Mouse (Mus musculus) left cerebral cortex, adult 6 months (tissue): ENCODE data around the gene Ucp3. TPM values are rescaled to one million over a fixed set of nuclear protein-coding genes. Genes with fewer than 3 reads are reported as not detected.

Source experiments
- long read RNA-seq, 2 experiments: library from polyadenylated mRNA; unstranded; transcript quantifications; one replicate each; pipeline ENCODE4 v2.0.0; 2019 to 2020
- polyA plus RNA-seq: library from polyadenylated mRNA; unstranded; fragments of <200 nt; fragmentation: Nextera tagmentation; gene quantifications from 2 replicates; pipeline ENCODE4 v1.2.3, GENCODE M21; 2021

The Ucp3 gene
- polyA plus RNA-seq: 0.59 and 1.4 TPM in 2 replicates
- long read RNA-seq, experiment 1, transcript Ucp3-201 (7 exons, 2,448 nt): major isoform, 8 of 11 reads
- long read RNA-seq, experiment 1, partial matches to known transcripts: 2 of 11 reads
- long read RNA-seq, experiment 1, other reads (novel, unspliced or antisense): 1 of 11 reads
- long read RNA-seq, experiment 2, partial matches to known transcripts: 0 of 3 reads
- long read RNA-seq, experiment 2, other reads (novel, unspliced or antisense): 2 of 3 reads

DNA sequence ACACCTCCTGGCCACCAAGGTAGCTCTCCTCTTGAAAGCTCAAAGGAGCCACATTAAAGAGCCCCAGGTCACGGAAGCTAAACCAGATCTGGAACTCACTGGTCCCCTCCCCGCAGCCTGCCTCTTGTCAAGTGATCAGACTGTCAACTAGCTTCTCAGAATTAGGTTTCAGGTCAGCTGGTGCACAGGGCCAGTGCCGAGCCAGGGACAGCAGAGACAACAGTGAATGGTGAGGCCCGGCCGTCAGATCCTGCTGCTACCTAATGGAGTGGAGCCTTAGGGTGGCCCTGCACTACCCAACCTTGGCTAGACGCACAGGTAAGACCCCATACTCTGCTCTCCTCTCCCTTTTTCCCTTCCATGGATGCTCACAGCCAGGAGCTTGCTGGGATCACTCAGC, at the start of gene Ucp3:
Gene Ucp3 (plus strand): TSS at position 214 of the 400 bp plus-strand sequence.

DNA sequence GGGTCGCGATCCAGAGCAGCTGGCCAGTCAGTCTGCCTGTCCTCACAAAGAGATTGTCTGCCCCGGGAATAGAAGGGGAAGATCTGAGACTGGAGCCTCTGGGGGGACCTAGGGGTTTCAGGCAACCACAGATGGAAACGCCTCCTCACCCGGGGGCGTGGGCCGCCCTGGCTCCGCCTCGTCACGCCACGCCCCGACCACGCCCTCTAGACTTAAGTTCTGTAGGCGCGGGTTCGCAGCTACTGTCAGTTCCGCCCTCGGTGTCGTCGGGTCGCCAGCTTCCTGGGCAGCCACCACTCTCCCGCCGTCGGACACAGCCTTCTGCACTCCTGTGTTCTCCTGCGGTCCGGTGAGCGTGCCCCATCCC, 20.3 kb downstream of the Ucp3 start, which contains the start of gene Ucp2:
Gene Ucp2 (plus strand): TSS at position 221 of the 367 bp plus-strand sequence.

DNA sequence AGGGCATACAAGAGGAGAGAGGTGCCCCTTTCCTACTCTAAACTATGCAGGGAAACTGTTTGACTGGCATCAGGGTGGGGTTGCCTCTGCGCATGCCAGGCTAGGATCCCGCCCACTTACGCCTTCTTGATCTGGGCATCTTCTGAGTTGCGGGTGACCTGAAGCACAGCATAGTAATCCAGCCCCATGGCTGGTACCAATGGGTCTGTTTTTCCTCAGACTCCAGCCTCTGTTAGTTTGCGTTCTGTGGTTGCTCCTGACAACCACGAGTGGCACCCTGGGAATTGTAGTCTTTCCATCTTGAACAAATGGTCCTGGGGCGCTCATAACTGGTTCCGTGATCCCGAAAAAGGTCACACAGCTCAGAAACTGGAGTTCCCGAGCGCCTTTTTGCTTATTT, 41.8 kb downstream of the Ucp3 start, which contains the start of gene Dnajb13:
Gene Dnajb13 (minus strand): TSS at position 388 of the 400 bp plus-strand sequence.

Other genes with a start within 250 kb of the Ucp3 start
- 31.4 and 44.0 TPM in 2 replicates for gene Pgm2l1, start 245.6 kb upstream of the Ucp3 start, polyA plus RNA-seq
- 1.7 and 3.8 TPM in 2 replicates for gene P4ha3, start 187.5 kb upstream of the Ucp3 start, polyA plus RNA-seq
- gene C2cd3, start 100.8 kb upstream of the Ucp3 start, polyA plus RNA-seq: 5.7 and 6.4 TPM in 2 replicates
- gene Ppme1, start 100.7 kb upstream of the Ucp3 start, polyA plus RNA-seq: 224 and 243 TPM in 2 replicates
- gene Ucp2, start 20.3 kb downstream of the Ucp3 start, polyA plus RNA-seq: 15.7 and 20.0 TPM in 2 replicates
- 0.99 and 1.2 TPM in 2 replicates for gene Dnajb13, start 42.0 kb downstream of the Ucp3 start, polyA plus RNA-seq
- 16.8 and 22.9 TPM in 2 replicates for gene Coa4, start 64.1 kb downstream of the Ucp3 start, polyA plus RNA-seq
- gene Rab6a, start 134.4 kb downstream of the Ucp3 start, polyA plus RNA-seq: 317 and 365 TPM in 2 replicates
- gene Mrpl48, start 135.3 kb downstream of the Ucp3 start, polyA plus RNA-seq: 126 and 135 TPM in 2 replicates
- 454 and 605 TPM in 2 replicates for gene Plekhb1, start 189.4 kb downstream of the Ucp3 start, polyA plus RNA-seq
- gene Fam168a, start 233.6 kb downstream of the Ucp3 start, polyA plus RNA-seq: 83.9 and 176 TPM in 2 replicates